Mouse (Mus musculus) mouse embryonic stem cell (cell line): ENCODE results near the gene Eprs.

ENCODE experiments used
- in situ Hi-C, 2 experiments: fragments of 300-500 bp; cut with MboI; formaldehyde crosslinking; loops; 1 replicate in 1 of 2; 3 replicates in 1 of 2; pipeline ENCODE4 v1.14.3; 2019 to 2020; ENCODE audit warnings: low sequenced_read_pairs in 2 of 2, low pct_unique_long_range_greater_than_20kb in 1 of 2, mixed read lengths in 1 of 2; ENCODE audit not compliant: unreplicated experiment in 1 of 2

The Eprs gene

DNA sequence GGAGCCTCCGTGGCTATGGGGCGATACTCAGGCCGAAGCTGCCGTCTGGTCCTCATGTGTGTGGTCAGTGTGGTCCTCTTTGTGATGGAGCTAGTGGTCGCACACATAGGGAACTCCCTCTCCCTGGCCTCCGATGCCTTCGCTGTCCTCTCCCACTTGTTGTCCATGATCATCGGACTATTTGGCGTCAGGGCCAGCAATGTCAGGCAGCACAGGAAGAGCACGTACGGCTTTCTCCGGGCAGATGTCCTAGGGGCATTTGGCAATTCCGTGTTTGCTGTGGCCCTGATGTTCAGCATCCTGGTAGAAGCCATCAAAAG lies 69.1 kb downstream of the Eprs start:
- in situ Hi-C loops, result loop anchor here in 1 of 2 experiments (10.0 kb wide), 1 partner anchor 73 kb away; no protein-coding TSS in a partner anchor

DNA sequence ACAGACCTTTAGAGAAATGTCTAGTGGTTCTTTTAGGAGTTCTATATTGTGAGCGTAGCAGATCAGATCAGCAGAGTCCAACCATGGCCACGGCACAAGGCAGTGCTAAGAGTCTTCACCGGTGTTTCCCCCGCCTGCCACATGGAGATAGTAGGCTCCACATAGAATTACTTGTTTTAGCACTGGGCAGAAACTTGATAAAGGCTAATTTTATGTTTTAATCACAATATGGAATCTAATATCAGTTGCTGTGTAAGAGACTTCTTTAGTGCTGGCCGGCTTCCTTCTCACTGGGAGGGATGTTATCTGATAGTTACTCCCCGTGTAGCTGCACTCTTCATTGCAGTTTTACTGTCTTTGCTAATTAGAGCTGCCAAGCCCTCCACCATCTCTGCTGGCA lies 70.3 kb downstream of the Eprs start:
- in situ Hi-C loops, result loop anchor here in 1 of 2 experiments (10.0 kb wide), 1 partner anchor 72 kb away; no protein-coding TSS in a partner anchor

DNA sequence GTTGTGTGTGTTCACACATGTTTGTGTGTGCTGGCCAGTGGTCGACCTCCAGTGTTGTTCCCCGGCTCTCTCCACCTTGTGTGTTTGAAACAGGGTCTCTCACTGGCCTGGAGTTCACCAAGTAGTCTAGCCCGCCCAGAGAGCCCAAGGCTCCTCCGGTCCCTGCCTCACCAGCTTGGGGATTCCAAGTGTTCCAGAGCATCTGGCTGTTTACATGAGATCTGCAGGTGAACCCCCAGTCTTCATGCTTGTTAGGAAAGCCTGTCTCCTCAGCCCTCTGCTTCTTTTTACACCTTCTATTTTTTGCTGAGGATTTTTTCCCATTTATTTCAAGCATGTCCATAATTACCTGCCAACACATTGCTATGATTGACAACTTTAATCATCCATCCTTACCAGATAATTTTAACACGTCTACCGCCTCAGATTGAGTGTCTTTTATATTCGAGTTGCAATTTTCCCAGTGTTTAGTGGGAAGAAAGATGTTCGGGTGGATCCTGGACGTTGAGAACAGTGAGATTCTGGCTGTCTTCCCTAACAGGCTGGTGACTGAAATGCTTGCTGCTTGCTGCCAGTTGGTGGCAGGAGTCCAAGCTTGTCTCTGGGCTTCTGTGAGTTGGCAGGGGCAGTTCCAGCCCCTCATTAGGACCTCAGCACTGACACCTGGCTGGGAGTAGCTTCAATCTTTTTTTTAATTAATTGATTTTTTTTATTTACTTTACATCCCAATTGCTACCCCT lies 76.2 kb downstream of the Eprs start:
- in situ Hi-C loops, result loop anchor here in 1 of 2 experiments (10.0 kb wide), 1 partner anchor 66 kb away; no protein-coding TSS in a partner anchor

DNA sequence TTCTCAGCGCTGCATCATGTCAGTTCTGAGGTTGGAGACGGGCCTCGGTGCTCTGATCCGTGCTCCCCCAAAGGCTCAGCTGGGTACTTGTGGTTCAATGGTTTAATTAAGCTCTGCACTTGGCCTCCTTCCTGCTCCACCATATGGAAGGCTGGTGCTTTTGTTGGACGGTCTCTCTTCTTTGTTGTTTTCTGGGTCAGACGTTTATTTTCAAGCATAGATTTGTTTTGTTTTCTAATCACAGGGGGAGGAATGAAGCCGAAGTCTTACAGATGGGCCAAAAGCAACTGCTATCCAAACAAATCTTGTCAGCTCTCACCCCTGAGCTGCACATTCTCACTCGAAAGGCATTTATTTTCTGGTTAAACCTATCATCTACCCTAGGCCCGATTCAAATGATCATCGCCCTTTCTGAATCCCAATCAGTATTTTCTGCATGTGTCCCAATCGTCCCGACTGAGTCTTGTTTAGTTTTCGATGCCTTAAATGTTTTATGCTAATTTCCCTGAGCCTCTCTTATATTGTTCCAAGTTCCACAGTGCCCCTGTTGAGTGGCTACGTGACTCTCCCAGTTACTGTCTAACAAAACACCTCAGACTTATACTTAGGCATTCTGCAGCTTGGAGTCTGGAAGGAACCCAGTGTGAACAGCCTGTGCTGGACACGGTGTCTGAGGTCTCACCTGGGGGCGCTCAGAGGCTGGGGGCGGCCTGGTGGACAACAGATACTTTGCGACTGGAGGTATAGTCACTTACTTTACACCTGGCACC lies 79.0 kb downstream of the Eprs start:
- in situ Hi-C loops, result no loop called here

DNA sequence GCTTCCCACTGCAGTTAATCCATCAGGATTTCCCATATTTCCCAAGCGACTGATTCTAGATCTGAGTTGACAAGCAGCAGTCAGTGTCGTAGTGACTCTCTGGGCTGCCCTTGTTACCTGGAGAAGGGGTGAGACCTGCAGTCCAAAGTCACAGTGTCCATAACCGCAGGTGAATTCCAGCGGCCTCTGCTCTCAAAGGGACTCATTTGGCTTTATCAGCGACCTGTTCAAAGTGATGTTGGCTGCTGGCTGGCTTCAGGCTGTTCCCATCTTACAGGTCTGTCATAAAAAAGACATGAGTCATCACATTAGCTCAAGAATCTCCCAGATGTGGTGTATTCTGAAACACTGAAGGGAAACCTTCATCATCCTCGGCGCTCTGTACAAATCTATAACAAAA lies 86.1 kb downstream of the Eprs start:
- in situ Hi-C loops, result no loop called here

DNA sequence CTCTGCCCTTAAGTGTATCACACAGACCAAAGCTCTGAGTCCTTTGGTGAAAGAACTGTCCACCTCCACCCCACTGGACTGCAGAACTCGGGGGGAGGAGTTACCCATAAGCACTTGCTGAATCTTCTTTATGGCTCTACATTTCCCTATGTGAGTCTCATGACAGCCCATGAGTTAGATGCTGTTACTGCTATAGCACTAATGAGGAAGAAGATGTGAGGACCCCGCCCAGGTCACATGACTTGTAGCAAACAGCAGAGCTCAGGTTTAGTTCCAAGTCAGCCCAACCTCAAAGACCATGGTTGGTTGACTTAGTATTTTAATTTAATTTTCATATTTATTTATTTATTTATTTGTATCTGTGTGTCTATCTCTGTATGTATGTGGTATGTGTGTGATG lies 86.9 kb downstream of the Eprs start:
- in situ Hi-C loops, result no loop called here

DNA sequence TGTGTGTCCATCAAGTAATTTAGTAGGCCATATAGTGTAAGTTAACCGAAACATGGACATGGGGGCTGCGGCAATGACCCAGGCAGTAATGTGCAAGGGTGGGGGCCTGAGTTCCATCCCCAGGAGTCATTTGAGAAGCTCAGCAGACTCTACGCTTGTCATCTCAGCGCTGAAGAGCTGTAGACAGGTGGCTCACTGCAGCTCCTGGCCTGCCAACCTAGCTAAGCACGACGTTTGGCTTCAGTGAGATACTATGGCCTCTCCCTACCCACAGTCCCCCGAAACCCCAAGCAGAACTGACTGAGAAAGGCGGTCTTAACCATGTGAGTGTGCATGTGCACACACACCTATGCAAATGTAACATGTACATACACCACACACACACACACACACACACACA lies 88.2 kb downstream of the Eprs start:
- in situ Hi-C loops, result no loop called here

DNA sequence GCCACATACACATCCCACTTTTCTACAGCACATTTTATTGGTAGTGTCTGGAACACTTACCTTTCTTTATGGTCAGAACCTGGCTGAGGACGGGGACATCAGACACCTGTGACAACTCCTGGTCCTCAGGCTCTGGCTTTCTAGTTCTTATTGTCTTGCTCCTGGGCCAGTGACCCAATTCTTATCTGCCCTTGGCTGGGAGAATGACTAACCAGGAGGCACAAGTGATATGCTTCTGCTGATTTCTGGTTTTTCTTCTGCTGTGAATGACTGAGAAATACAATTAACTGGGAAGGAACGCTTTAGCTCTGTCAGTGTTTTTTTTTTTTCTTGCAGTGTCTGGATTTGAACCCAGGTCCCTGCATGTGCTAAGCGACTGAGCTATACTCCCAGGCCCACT lies 88.7 kb downstream of the Eprs start:
- in situ Hi-C loops, result no loop called here

DNA sequence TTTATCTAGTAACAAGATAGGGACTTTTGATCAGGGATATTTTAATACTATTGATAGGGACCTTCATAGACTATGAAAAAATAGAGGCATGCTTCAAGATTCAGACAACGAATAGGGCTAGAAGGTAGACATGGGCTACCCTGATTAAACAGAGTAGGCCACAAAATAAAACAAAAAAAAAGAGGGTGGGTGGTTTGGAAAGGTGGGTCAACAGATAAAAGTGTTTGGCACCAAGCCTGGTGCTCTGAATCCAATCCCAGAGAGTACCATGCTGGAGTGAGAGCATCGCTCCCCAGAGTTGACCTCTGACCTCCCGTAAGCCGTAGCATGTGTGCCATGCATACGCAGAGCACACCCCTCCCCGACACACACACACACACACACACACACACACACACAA lies 89.6 kb downstream of the Eprs start:
- in situ Hi-C loops, result no loop called here

DNA sequence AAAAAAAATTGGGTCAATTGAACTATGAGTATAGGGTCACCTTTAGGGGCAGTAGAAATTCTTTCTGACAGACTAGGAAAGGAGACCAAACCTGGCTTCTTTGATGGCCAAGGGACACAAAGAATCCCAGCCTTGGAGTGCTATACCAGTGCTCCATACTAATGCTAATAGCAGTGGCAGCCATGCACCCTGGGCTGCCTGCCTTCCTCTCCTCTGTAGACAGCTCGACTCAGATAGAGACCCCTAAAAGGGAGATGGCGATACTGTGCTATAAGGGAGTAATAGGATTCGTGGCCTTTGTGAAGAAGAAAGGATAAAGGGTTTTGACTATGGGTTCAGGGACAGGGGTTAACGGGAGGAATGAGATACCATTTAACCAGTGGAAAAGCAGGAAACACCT lies 91.3 kb downstream of the Eprs start:
- in situ Hi-C loops, result no loop called here

DNA sequence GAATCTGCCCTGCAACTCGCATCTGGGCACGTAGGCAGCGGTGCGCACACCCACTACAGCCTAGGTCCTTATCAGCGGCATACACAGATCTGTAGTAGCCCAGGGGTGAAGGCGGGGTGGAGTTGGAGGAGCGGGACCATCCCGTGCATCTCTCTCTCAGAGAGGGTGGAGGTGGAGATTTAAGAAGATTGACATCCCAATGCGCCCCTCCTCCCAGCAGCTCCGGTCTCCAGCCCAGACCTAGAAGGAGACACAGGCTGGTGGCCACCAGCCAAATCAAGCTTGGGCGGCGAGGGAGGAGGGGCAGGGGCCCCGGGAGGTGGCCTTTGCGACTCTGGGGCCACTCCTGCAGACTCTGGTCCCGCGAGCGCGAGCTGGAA lies 91.7 kb downstream of the Eprs start, which contains the start of gene Slc30a10:
Slc30a10 (plus strand) TSS at position 274 of the 380 bp plus-strand sequence.
- in situ Hi-C loops, result no loop called here

DNA sequence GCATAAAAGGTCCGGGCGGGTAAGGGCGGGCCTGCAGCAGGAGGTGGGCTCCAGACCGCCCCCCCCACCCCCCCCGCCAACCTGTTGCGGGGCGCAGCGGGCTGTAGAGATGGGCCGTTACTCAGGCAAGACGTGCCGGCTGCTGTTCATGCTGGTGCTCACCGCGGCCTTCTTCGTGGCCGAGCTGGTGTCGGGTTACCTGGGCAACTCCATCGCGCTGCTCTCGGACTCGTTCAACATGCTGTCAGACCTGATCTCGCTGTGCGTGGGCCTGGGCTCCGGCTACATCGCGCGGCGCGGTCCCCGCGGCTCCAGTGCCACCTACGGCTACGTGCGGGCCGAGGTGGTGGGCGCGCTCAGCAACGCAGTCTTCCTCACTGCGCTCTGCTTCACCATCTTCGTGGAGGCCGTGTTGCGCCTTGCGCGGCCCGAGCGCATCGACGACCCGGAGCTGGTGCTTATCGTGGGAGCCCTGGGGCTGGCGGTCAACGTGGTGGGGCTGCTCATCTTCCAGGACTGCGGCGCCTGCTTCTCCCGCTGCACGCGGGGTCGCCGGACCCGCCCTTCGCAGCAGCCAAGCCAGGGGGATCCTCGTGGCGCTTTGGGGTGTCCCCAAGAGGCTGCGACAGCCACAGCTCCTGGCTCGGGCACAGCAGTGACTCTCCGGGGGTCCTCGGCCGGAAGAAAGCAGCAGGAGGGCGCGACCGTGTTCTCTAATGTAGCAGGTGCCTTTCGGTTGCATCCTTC lies 92.3 kb downstream of the Eprs start:
- in situ Hi-C loops, result no loop called here

DNA sequence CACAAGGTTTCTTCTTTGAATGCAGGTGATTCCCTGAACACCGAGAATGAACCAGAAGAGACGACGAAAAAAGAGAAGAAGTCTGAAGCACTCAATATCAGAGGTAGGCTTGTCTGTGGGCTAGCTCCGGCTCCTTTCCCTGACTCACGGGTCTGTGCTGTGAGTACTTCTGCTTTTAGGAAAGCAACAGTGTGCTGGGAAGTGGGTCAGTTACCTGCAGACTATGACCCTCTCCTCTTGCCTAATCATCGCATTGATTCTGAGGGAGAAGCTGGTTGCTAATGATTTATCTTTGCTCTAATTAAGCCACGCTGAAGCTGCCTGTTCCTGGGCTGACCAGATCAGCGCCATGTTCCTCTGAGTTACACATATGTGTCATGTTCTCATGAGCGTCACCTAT lies 93.5 kb downstream of the Eprs start:
- in situ Hi-C loops, result no loop called here

DNA sequence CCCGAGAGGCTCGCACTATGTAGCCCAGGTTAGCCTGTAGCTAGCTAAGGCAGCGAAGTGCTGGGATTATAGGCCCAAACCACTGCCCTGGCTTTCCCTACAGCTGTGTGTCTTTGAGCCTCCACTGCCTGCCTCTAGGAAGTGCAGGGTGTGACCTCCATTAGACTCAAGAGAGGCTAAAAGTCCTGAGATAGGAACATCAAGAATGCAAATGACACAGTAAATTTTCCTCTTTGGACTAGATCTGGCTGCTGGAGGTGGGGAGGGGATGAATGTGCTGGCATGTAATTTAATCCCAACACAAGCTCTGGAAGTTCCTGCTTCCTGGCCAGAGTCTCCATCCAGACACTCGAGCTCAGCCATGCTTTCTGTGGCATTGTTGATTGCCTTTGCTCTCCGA lies 97.3 kb downstream of the Eprs start:
- in situ Hi-C loops, result no loop called here

DNA sequence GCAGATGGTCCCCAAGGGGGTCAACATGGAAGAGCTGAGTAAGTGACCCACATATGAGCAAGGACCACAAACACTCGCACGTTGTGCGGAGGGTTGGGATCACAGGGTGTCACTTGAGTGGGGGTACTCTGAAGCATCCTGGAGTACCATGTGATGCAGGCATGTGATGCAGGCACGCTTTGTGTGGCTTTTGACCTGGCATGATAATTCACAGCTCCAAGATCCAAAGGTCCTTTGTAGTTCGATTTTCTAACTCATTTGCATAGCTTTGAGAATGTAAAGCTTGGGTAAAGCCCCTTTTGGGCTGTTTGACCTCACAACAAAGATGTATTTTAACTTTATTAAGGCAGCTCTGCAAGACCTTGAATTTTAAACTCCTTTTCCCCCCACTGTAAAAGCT lies 100.0 kb downstream of the Eprs start:
- in situ Hi-C loops, result no loop called here

DNA sequence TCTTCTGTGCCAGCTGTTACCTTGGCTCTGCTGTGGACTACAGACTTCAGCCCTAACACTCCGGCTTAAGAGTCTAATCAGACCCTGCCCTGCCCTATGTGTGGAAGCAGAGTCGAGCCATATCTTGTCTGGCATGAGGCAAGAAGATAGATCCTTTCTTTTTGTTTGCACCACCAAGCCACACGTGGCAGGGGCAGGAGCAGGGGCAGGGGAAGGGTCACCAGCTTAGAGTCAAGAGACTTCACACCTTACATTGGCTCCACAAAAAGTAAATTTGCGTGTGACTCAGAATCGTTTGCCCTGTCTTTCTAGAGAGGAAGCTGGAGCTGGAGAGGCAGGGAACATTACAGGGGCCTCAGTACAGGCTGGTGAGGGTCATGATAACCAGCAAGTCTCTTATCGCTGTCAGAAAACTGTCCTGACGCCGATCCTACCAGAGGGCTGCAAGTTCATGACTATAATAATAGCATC lies 106.7 kb downstream of the Eprs start:
- in situ Hi-C loops, result no loop called here

DNA sequence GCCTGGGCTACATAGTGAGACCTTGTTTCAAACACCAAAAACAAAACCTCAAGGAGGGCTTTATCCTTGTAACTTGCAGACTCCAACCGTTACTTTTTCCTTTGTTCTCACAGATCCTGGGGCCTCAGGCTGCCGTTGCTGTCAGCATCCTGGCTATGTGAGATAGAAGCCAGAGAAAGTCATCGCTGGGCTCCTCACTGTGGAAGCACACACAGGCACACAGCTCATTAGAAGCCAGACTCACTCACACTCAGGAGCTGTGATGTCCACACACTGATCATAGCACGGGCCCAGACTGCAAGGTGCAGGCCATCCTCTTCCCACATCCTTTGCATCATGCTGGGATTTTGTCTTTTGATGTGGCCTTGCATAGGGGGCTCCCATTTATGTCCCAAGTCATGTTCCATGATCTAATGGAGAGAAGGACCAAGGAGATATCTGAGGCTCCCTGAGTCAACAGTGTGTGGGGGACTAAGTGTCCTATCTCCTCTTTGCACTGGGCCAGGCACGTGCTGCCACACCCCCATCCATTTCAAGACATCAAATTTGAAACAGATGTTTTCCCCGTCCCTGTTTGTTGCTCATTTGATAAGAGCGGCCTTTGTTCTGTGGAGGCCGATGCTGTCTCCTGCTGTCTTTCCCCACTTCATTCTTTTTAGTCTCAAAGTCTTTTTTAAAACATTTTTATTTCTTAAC lies 109.3 kb downstream of the Eprs start:
- in situ Hi-C loops, result no loop called here

DNA sequence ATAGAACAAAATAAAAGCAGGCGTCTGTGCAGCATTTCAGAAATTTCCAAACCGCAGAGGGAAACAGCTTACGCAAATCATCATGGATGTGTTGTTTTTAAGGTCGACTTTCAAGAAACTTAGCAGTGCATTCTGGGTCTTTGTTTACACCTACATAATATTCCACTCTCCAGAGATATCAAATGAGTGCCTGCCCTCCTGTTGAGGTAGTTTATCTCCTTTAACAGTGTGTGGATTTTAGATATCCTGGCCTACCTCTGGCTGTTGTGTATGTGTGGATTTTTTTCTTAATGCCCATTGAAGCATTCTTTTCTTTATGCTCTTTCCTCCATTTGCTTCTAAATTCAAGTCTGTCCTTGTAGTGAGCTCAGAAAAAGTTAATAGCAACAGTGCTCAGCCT lies 109.9 kb downstream of the Eprs start:
- in situ Hi-C loops, result no loop called here

DNA sequence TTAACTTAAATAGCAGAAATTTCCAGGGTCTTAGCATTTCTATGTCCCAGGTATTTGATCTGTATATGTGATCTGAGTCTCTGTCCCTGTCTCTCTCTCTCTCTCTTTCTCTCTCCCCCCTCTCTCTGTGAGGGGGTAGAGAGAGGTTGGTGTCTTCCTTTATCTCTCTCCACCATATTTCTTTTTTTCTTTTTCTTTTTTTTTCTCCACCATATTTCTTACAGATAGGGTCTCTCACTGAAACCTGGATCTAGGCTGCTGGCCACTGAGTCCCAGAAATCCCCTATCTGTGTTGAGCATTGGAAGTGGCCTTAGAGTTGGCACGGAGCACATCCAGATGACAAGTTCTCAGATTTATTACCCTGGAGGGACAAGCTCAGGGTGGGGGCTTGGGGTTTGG lies 110.6 kb downstream of the Eprs start:
- in situ Hi-C loops, result no loop called here
